Mouse (Mus musculus) cerebellum, postnatal 10 days (tissue): Measurements from ENCODE around the gene Xirp1.
A peak's percentile ranks its signal among the peaks of the same experiment; 100 is the strongest.

Experiments used
- DNase-seq, 2 experiments: peaks; one replicate each; pipeline ENCODE4 v3.0.0; 2021; ENCODE audit warnings: mixed read lengths in 2 of 2

Gene Xirp1

GRCm38 (mm10) chr9:119970221-119970620 lies 53.2 kb downstream of the Xirp1 start:
- peak; percentile 84 to 87 for DNase-seq

- no peak for DNase-seq
Observed at GRCm38 (mm10) chr9:119969811-119970210, 53.6 kb downstream of the Xirp1 start.

GRCm38 (mm10) chr9:119966221-119966910 lies 57.0 kb downstream of the Xirp1 start:
- DNase-seq = peak; percentile 58 to 65

GRCm38 (mm10) chr9:119965186-119965585 lies 58.2 kb downstream of the Xirp1 start:
- DNase-seq = peak; percentile 56 to 57

- no peak for DNase-seq
Observed at GRCm38 (mm10) chr9:119964206-119964605, 59.2 kb downstream of the Xirp1 start.
